Mouse (Mus musculus): Measurements from ENCODE around the gene Acta2.

Acta2 gene

DNA sequence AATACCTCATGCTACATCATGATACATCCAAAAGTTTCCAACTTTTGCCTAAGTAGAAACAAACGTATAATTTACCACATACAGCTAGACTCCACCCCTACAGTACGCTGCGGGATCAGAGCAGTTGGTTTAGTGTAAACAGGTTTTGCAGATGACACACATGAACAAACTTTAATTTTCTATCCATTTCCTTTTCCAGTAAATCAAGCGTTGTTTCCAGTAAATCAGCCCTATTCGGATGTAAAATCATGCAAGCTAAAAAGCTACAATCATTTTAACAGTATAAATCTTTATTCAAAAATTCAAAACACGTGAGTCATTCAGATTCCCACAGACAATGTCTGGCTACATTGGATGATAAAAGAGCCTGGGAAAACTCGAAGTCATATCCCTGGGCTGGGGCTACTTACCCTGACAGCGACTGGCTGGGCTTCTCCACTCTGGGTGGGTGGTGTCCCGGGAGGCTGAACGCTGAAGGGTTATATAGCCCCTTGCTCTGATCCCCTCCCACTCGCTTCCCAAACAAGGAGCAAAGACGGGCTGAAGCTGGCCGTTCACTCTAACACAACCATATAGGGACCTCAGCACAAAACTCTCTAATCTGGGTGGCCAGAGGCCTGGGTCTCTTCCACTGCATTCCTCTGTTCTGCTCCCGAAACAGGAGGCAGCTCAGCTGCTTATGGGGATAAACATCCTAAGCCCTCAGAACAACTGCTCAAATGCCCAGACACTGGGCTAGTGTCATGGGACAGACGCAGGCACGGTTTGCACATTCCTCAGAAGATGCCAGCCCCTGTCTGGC, at the start of gene Acta2:
Gene Acta2, minus strand, starts transcription at position 711 of the 802 bp plus-strand sequence.
- DNase-seq = no peak

DNA sequence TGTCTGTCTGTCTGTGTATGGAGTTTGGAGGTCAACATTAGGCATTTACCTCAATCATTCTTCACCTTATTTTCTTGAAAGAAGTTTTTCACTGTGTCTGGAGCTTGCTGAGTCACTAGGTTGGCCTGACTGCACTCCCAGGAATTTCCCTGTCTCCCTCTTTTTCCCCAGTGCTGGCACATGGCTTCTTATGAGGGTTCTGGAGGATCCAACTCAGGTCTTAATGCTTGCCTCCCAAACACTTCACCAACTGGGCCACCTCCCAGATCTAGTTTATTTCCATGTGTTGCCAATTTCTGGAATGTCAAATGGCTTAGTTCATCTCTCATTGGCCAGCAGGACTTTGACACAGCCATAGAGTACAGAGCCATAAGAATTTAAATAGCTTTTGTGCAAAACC, 49.5 kb upstream of the Acta2 start:
- no peak for DNase-seq

- no peak for DNase-seq
Measured at GRCm38 (mm10) chr19:34300430-34300829, 45.0 kb upstream of the Acta2 start.

DNA sequence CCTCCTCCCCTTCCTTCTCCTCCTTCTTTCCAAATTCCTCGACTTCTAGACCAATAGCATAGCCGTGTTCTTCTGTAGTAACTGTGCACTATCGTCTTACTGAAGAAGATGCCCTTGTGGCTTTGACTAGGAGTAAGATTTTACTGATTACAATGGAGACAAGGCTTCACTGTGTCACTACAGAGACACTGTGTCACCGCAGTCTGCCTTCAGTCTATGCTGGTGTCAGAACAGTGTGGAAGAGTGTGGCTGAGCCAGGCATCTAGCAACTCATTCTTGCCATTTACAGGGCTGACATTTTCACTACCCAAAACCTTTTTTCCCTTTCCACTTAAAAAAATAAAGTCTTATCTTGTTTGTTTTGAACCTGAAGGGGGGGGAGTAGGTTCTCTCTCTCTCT, 43.8 kb upstream of the Acta2 start:
- no peak for DNase-seq

DNA sequence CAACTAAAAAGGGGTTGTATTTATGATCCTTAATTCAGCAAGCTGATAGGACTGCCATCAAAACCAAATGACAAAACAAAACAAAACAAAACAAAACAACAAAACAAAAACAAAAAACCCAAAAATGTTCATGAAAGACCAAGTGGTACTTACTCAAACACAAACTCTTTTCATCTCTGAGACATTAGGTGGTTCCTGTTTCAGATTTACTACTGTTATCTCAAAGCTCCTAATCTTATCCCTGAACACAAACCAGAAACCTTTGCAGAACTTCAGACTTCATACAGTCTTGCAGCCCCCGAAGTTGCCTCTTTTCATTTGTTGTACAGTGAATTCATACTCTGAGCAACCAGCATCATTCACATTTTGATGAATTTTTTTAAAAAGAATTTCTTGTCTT, 43.1 kb upstream of the Acta2 start:
- no peak for DNase-seq

DNA sequence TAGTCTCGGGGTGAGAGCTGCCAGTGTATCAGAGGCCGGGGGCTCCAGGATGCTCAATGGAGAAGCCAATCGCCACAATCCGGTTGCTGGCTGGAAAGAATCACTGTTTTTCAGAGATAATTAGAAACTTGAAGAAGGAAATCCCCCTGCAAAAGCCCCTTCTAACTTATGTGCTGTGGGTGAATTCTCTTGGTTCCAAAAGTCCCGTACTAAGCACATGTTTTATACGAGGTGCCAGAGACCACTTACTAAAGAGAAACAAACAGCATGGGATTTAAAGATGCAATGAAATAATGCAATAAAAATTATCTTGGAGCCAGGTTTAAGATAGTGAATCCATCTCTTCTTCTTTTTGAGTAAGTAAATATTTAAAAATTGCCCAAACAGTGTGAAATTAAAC, 40.1 kb upstream of the Acta2 start:
- DNase-seq = no peak

DNA sequence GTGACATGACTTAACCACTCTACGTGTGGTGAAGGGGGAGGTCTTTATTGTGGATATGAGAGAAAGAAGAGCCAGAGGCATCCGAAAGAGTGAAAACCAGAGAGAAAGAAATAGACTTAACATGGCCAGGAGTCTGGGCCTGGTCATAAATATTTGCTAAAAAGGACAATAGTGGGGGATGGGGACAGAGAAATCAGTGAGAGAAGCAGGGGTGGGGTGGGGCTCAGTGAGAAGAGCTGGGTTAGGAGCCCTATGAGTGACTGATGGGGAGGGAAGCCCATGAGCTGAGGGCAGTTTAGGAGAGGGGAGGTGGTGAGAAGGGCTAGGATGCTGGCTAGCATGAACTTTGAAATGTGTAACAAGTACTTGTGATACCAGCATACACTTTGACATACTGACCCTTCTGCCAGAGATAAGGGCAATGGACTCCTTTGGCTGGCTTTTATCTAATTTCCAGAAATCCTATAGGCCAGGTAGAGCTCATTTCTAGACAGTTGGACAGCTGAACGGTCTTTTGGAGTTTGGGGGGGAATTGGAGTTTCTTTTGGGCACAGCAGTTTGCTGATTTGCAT, 38.1 kb upstream of the Acta2 start:
- no peak for DNase-seq

GRCm38 (mm10) chr19:34292701-34293100, 37.3 kb upstream of the Acta2 start:
- DNase-seq = no peak

DNA sequence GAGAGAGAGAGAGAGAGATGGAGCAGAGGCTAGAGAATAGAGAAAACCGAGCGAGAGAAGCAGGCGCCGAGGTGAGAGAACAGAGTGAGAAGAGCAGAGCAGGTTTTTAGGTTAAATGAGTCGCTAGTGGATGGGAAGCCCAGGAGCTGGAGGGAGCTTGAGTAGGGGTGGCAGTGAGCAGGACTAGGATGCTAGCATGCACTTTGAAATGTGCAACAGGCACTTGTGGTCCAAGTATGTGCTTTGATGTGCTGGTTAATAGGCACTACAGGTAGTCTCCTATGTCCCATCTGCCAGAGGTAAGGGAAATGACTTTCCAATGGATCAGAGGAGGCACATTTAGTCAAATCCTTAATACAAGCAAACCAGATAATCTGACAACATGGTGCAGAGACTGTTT, 36.6 kb upstream of the Acta2 start:
- DNase-seq = no peak

DNA sequence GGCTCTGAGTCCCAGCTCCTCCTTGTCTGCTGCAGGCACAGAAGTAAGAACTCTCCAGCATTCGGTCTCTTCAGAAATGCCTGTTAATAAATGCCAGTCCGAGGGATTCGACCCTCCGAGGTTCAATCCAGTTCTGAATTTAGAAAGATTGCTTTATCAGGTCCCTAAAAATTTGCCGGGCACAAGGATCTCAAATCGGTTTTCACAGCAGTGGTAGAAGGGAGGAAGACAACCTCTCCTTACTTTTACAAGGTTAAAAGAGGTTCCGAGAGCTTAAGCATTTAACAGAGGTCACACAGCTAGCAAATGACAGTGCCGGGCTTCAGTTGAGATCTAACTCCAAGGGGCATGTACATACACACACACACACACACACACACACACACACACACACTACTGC, 36.0 kb upstream of the Acta2 start:
- no peak for DNase-seq

GRCm38 (mm10) chr19:34290872-34291341, 35.5 kb upstream of the Acta2 start:
- no peak for DNase-seq

GRCm38 (mm10) chr19:34289948-34290789, 34.8 kb upstream of the Acta2 start, which contains the start of gene Fas:
Gene Fas, plus strand, starts transcription at chr19:34290666.
- DNase-seq = peak in 1 of 2 experiments; percentile 6

DNA sequence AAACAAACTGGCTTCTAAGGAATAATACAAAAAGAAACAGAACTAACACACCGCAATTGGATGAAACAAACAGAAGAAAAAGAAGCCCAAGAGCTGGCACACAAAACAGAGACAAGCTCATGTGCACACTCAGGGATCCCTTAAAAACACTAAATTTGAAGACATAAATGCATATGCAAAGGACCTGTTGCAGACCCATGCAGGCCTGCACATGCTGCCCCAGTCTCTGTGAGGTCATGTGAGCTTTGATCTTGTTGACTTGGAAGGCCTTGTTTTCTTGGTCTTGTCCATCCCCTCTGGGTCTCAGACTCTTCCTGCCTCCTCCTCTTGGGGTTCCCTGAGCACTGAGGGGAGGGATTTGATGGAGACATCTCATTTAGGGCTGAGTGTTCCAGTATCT, 33.3 kb upstream of the Acta2 start:
- DNase-seq = no peak

GRCm38 (mm10) chr19:34287656-34288415, 32.4 kb upstream of the Acta2 start:
- no peak for DNase-seq

DNA sequence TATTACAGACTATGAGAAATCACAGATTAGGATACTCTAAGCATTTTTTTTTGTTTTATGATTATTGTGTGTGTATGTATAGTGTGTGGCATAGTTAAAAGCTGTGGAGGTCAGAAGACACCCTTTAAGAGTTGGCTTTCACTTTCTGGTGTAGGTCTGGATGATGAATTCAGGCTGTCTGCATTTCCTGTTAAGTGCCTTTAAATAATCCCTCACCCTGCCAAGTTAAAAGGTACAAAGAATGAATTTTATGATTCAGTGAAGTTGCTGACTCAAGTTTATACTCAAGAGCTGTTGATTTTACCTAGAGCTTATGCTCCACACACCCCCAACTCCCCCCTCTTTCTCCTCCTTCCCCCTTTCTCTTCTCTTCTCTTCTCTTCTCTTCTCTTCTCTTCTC, 31.8 kb upstream of the Acta2 start:
- no peak for DNase-seq

DNA sequence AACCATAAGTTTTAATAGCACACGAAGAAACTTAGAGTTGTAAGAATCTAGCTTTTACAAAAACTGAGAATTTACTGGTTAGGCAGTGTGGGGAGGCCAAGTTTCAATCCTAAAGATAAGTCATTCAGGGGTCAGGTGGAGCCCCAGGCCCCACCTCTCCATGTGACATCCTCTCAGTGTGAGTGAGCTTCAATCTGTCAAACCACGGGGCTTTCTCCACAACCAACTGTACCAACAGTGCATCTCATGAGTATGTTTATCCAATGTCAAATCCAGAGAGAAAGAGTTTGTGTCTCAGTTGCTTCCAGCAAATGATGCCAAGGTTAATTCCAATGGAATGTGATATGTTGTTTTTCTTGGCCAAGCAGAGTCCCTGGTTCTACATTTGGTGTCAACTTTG, 29.4 kb upstream of the Acta2 start:
- DNase-seq = no peak

- DNase-seq = peak in 1 of 2 experiments; percentile 4
Measured at GRCm38 (mm10) chr19:34284383-34284782, 29.0 kb upstream of the Acta2 start.

GRCm38 (mm10) chr19:34283614-34284013, 28.2 kb upstream of the Acta2 start:
- DNase-seq = no peak

GRCm38 (mm10) chr19:34278078-34278477, 22.7 kb upstream of the Acta2 start:
- no peak for DNase-seq

- DNase-seq = no peak
Measured at GRCm38 (mm10) chr19:34273073-34273472, 17.7 kb upstream of the Acta2 start.

DNA sequence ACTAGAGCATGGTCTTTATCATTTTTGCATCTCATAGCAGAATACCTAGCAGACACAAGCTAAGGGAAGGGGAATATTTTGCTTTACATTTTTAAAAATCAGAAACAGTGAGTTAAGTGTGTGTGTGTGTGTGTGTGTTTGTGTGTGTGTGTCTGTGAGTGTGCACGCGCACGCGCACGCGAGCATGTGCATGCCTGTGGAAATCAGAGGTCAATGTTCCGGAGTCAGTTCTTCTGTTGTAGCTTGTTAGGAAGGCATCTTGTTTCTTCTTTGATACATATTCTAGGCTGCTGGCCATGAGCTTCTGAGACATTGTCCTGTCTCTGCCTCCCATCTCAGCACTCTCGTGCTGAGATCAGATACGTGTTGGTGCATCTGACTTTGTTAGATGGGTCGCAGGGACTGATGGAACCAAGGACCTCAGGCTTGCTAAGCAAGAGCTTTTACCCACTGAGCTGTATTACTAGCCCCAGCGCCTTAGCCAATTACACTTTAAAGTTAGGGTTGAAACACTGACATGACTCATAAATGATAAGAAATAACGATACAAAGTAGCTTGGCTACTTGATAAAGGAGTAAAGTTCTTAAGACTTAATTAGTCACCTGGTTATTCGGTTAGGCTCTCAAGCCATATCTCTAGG, 15.6 kb upstream of the Acta2 start:
- no peak for DNase-seq

DNA sequence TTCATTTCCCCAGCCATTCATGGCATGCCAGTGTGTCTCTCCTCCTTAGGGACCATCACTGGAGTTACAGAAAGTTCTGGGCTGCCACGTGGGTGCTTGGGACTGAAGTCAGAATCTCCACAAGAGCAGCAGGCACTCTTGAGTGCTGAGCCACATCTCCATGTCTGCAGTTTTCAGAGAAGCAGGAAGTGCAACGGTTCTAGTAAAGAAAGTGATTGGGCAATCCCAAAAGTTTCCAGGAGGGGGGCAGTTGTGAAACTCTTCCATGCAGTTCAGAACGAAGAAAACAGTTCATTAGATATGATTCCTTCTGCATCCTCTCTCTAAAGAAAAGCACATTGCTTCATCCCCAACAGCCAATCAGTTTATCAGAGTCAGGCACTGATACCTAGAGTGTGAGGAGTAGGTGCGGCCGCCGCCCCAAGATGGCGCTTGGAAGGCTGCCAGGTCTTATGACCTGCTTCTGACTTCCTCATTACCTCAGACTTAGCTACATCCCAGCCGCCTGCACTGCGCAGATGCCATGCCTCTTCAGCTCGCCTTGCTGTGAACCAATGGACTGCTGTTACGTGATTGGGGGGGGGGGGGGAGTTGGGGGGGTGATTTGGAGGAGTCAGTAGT, 14.8 kb upstream of the Acta2 start:
- no peak for DNase-seq
